Mouse (Mus musculus) stomach, embryonic 14.5 days (tissue): ENCODE data around the gene Ten1. TPM values are rescaled to one million over a fixed set of nuclear protein-coding genes. Genes with fewer than 3 reads are reported as not detected.
A peak's percentile ranks its signal among the peaks of the same experiment; 100 is the strongest.

Experiments
- ATAC-seq: fragments of 200-750 bp; cut with Nextera tagmentation; 2 replicates; pipeline ENCODE4 v1.8.0; 2017; ENCODE audit warnings: low read depth, moderate TSS enrichment; ENCODE audit not compliant: insufficient number of reproducible peaks, insufficient read depth, low FRiP score
- H3K27ac ChIP-seq: fragments of 300-500 bp; sonication (generic); 2 replicates; pipeline ENCODE4 v1.5.1; 2014; ENCODE audit warnings: mild to moderate bottlenecking, low read length, moderate library complexity, mixed read lengths
- H3K27me3 ChIP-seq: fragments of 300-500 bp; sonication (generic); 2 replicates; pipeline ENCODE4 v1.6.1; 2014; ENCODE audit warnings: low read length, control low read depth, mixed read lengths; ENCODE audit not compliant: control insufficient read depth, insufficient read depth
- H3K36me3 ChIP-seq: fragments of 300-500 bp; sonication (generic); 2 replicates; pipeline ENCODE4 v1.6.1; 2014; ENCODE audit warnings: mild to moderate bottlenecking, control low read depth, low read length, moderate library complexity, mixed read lengths; ENCODE audit not compliant: control insufficient read depth, insufficient read depth
- H3K4me1 ChIP-seq: fragments of 300-500 bp; sonication (generic); 2 replicates; pipeline ENCODE4 v1.6.1; 2014; ENCODE audit warnings: low read length, control low read depth, mixed read lengths; ENCODE audit not compliant: control insufficient read depth, insufficient read depth
- H3K4me2 ChIP-seq: fragments of 300-500 bp; sonication (generic); replicated peaks from 2 replicates; pipeline ENCODE4 v1.6.1; 2014; ENCODE audit warnings: low read depth, low read length, control low read depth
- H3K4me3 ChIP-seq: fragments of 300-500 bp; sonication (generic); 2 replicates; pipeline ENCODE4 v1.5.1; 2014; ENCODE audit warnings: low read depth, low read length, control low read depth
- H3K9ac ChIP-seq: fragments of 300-500 bp; sonication (generic); replicated peaks from 2 replicates; pipeline ENCODE4 v1.6.1; 2014; ENCODE audit warnings: low read depth, mild to moderate bottlenecking, control low read depth, low read length, moderate library complexity, mixed read lengths
- H3K9me3 ChIP-seq: fragments of 300-500 bp; sonication (generic); 2 replicates; pipeline ENCODE4 v1.6.1; 2016; ENCODE audit warnings: low read depth, low read length, control low read depth; ENCODE audit not compliant: control insufficient read depth
- WGBS: fragments of 180-500 bp; shearing (Covaris S2); extraction: QIAGEN DNeasy Blood & Tissue Kit; methylation state at CpG from one replicate; pipeline ENCODE4 v1.1.7; 2014; 5-methylcytosine and 5-hydroxymethylcytosine counted together
- polyA plus RNA-seq: library from polyadenylated mRNA; unstranded; fragments of >200 nt; fragmentation: Nextera tagmentation; extraction: Ambion mirVana; gene quantifications from 2 replicates; pipeline ENCODE4 v1.2.1, GENCODE M21; 2014

Ten1 gene
- polyA plus RNA-seq, 1 experiment from 2014 or later: 81.3 TPM

GRCm38 (mm10) chr11:116187226-116187930 lies 11.3 kb upstream of the Ten1 start:
- no peak for ATAC-seq
- Histone ChIP-seq H3K9ac (no peak overlapping the region), H3K36me3 (peaks cover 27% of the 10 kb centered on the region), H3K27me3 (no peaks in the 10 kb centered on the region), H3K27ac (0 out of 2 replicates have a peak overlapping the region, but pooled peaks have one; percentile 15), H3K9me3 (no peaks in the 10 kb centered on the region), H3K4me3 (no peak overlapping the region), H3K4me2 (no peak overlapping the region), H3K4me1 (no peaks in the 10 kb centered on the region)
- WGBS: 58% methylated on average over 11 of the region's 11 CpGs

GRCm38 (mm10) chr11:116194619-116195018 lies 4.0 kb upstream of the Ten1 start:
- 82% methylated on average over 8 of the region's 8 CpGs for WGBS
- Histone ChIP-seq H3K4me1 (peaks cover 9% of the 10 kb centered on the region; the same call in 1 of the 2 replicates), H3K36me3 (peaks cover 13% of the 10 kb centered on the region; the same call in 1 of the 2 replicates), H3K27me3 (no peaks in the 10 kb centered on the region), H3K9ac (no peak overlapping the region), H3K27ac (no peak overlapping the region), H3K4me3 (no peak overlapping the region), H3K9me3 (no peaks in the 10 kb centered on the region), H3K4me2 (no peak overlapping the region)
- ATAC-seq: no peak

GRCm38 (mm10) chr11:116195252-116195651 lies 3.4 kb upstream of the Ten1 start:
- H3K4me1 ChIP-seq: peaks cover 9% of the 10 kb centered on the region; the same call in 1 of the 2 replicates
- H3K27me3 ChIP-seq: no peaks in the 10 kb centered on the region
- H3K9me3 ChIP-seq: no peaks in the 10 kb centered on the region
- H3K9ac ChIP-seq: no peak overlapping the region
- H3K36me3 ChIP-seq: peaks cover 11% of the 10 kb centered on the region; the same call in 1 of the 2 replicates
- no peak for ATAC-seq
- no peak overlapping the region for H3K27ac ChIP-seq
- 71% methylated on average over 5 of the region's 5 CpGs for WGBS
- no peak overlapping the region for H3K4me3 ChIP-seq
- no peak overlapping the region for H3K4me2 ChIP-seq

- Histone ChIP-seq H3K27ac (no peak overlapping the region), H3K27me3 (no peaks in the 10 kb centered on the region), H3K4me3 (no peak overlapping the region), H3K4me1 (peaks cover 9% of the 10 kb centered on the region; the same call in 1 of the 2 replicates), H3K9me3 (no peaks in the 10 kb centered on the region), H3K4me2 (no peak overlapping the region), H3K9ac (no peak overlapping the region), H3K36me3 (peaks cover 5% of the 10 kb centered on the region; the same call in 1 of the 2 replicates)
- WGBS: 85% methylated on average over 3 of the region's 3 CpGs
- no peak for ATAC-seq
Measured at GRCm38 (mm10) chr11:116196336-116196735, 2.3 kb upstream of the Ten1 start.

GRCm38 (mm10) chr11:116196866-116197583 lies 1.6 kb upstream of the Ten1 start:
- Histone ChIP-seq H3K9me3 (no peaks in the 10 kb centered on the region), H3K4me1 (peaks cover 9% of the 10 kb centered on the region; the same call in 1 of the 2 replicates), H3K9ac (no peak overlapping the region), H3K27me3 (no peaks in the 10 kb centered on the region), H3K27ac (no peak overlapping the region), H3K4me3 (no peak overlapping the region), H3K36me3 (peaks cover 4% of the 10 kb centered on the region; the same call in 1 of the 2 replicates), H3K4me2 (peak overlapping the region; percentile 83; the same call in 1 of the 2 replicates)
- ATAC-seq: no peak
- 93% methylated on average over 18 of the region's 18 CpGs for WGBS

GRCm38 (mm10) chr11:116197584-116197906 lies 1.1 kb upstream of the Ten1 start:
- no peak overlapping the region for H3K27ac ChIP-seq
- peak overlapping the region; percentile 77; the same call in 1 of the 2 replicates for H3K4me3 ChIP-seq
- 86% methylated on average over 6 of the region's 6 CpGs for WGBS
- H3K9me3 ChIP-seq: no peaks in the 10 kb centered on the region
- H3K27me3 ChIP-seq: no peaks in the 10 kb centered on the region
- H3K9ac ChIP-seq: no peak overlapping the region
- peaks cover 9% of the 10 kb centered on the region; the same call in 1 of the 2 replicates for H3K4me1 ChIP-seq
- no peak for ATAC-seq
- H3K36me3 ChIP-seq: peaks cover 4% of the 10 kb centered on the region; the same call in 1 of the 2 replicates
- H3K4me2 ChIP-seq: peak overlapping the region; percentile 83

GRCm38 (mm10) chr11:116198132-116198531 lies 523 bp upstream of the Ten1 start:
- Histone ChIP-seq H3K27ac (peak overlapping the region; percentile 89; the same call in 1 of the 2 replicates), H3K9ac (peak overlapping the region; percentile 71), H3K4me2 (peak overlapping the region; percentile 83), H3K4me1 (peaks cover 9% of the 10 kb centered on the region; the same call in 1 of the 2 replicates), H3K4me3 (peak overlapping the region; percentile 77), H3K27me3 (no peaks in the 10 kb centered on the region), H3K9me3 (no peaks in the 10 kb centered on the region), H3K36me3 (peaks cover 4% of the 10 kb centered on the region; the same call in 1 of the 2 replicates)
- ATAC-seq: no peak
- 22% methylated on average over 13 of the region's 13 CpGs for WGBS

- 90% methylated on average over 2 of the region's 2 CpGs for WGBS
- ATAC-seq: no peak
- Histone ChIP-seq H3K4me3 (no peak overlapping the region), H3K9ac (no peak overlapping the region), H3K9me3 (no peaks in the 10 kb centered on the region), H3K4me1 (peaks cover 9% of the 10 kb centered on the region; the same call in 1 of the 2 replicates), H3K4me2 (no peak overlapping the region), H3K36me3 (peaks cover 5% of the 10 kb centered on the region; the same call in 1 of the 2 replicates), H3K27ac (no peak overlapping the region), H3K27me3 (no peaks in the 10 kb centered on the region)
Measured at GRCm38 (mm10) chr11:116201151-116201550, 2.5 kb downstream of the Ten1 start.
